Mouse (Mus musculus) gastrocnemius, postnatal 14 days (tissue): ENCODE results near the gene Klhl26. TPM values are rescaled to one million over a fixed set of nuclear protein-coding genes. Genes with fewer than 3 reads are reported as not detected.
A peak's percentile ranks its signal among the peaks of the same experiment; 100 is the strongest.

Experiments
- DNase-seq: peaks from one replicate; pipeline ENCODE4 v3.0.0; 2021; ENCODE audit warnings: mixed read lengths
- intact Hi-C: fragments of 180-260 bp; cut with DNase I; formaldehyde crosslinking; loops from one replicate; pipeline ENCODE4 v1.15.1; 2025; ENCODE audit warnings: low total_unique reads
- total RNA-seq, 2 experiments: library from RNA; stranded (reverse); gene quantifications; 2 replicates each; pipeline ENCODE4 v1.2.3; 2021

The Klhl26 gene
- total RNA-seq, 2 experiments from 2014 or later: 5.4 TPM

DNA sequence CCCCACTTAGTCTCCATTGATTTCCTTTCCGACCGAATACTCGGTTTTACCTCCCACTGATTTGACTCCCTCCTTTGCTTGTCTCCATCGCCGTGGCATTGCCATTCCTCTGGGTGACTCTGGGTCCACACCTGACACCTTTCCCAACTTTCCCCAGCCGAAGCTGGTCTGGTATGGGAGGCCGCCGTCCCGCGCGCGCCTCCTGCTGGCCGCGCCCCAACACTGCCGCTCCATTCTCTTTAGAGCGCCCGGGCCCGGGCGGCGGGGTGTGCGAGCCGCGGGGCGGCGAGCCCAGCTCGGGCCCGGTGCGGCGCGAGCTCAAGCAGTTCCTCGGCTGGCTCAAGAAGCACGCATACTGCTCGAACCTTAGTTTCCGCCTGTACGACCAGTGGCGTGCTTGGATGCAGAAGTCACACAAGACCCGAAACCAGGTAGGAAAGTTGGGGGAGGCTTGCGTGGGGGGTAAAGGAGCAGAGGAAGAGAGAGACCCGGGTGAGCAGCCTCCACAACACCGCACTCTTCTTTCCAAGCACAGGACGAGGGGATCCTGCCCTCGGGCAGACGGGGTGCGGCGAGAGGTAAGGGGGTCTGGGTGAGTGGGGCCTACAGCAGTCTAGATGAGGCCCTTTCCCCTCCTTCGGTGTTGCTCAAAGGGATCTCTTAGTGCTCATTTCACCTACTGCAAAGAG is 26.4 kb upstream of the Klhl26 start:
- DNase-seq: peak; percentile 82
- intact Hi-C loops: loop anchor here (5.0 kb wide), 1 partner anchor 171 kb away; no protein-coding TSS in a partner anchor

DNA sequence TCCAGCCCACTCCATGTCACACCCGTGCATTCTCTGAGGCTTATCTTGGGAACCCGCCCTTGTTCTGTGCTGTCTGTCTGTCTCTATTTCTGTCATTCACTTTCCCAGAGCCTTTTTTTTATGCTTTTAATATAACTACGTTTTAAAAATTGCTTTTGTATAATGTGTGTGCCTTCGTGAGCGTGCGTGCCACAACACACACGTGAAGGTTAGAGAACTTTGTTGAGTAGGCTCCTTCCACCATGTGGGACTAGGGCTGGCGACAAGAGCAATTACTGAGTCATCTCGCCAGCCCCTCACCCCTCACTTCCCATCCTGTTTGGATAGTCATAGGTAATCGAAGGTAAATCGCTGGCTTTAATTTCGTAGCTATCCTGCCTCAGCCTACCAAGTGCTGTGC is 25.8 kb upstream of the Klhl26 start:
- intact Hi-C loops: loop anchor here (5.0 kb wide), 1 partner anchor 170 kb away; no protein-coding TSS in a partner anchor
- no peak for DNase-seq

DNA sequence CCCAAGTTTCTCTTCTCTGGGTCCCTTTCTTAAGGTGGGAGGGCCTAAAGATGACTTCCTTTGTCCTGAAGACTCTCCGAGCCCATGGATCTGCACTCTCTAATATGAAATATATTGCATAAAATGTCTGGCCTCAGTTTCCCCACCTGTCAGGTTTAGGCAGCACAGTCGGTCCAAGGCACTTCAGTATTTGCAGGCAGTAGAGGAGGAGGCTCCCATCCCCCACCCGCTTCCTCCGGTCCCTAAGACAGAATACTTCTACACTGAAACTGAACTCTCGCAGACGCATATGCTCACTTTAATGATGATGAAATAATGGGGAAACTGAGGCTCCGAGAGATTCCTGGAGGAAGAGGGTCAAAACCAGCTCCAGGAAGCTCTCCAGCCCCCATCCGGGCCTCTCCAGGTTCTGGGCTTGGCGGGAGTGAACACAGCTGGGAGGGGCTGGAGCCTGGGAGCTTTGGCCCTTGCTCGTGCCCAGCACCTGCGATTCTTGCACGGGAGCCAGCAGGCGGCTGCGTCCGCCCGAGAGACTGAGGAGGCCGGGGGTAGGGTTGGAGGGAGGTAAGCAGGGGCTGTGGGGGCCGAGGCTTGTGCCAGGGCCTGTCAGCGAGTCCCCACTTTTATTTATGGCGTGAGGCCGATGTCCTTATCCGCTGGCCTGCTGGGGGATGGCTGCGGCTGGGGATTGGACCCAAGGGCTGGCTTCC is 25.2 kb upstream of the Klhl26 start:
- intact Hi-C loops: loop anchor here (2.0 to 5.0 kb wide), 2 partner anchors 117 to 170 kb away; no protein-coding TSS in a partner anchor
- DNase-seq: peak; percentile 77

DNA sequence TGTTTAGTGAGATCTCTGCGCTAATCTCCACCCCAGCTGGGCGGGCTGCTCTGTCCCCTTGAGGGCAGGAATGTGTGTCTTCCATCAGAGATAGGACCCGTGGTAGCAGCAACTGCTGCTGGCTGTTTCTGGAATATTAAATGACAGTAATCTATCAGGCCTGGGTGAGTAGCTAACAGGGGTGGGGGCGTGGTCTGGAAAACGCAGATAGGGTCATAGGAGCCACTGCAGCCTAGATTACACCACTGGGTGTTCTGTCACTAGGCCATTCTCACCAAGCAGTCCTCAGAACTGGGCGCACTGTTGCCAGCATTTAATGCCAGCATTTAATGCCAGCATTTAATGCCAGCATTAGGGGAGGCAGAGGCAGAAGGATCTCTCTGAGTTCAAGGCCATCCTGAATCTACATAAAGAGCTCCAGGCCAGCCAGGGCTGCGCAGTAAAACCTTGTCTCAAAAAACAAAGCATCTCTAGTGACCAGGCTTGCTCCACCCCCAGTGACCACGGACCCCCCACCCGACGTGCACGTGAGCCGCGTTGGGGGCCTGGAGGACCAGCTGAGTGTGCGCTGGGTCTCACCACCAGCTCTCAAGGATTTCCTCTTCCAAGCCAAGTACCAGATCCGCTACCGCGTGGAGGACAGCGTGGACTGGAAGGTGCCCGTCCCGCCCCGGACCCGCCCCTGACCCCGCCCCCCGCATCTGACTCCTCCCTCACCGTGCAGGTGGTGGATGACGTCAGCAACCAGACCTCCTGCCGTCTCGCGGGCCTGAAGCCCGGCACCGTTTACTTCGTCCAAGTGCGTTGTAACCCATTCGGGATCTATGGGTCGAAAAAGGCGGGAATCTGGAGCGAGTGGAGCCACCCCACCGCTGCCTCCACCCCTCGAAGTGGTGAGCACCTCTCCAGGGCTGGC is 23.9 kb upstream of the Klhl26 start:
- DNase-seq: no peak
- intact Hi-C loops: loop anchor here (2.0 to 5.0 kb wide), 2 partner anchors 116 to 168 kb away; no protein-coding TSS in a partner anchor

DNA sequence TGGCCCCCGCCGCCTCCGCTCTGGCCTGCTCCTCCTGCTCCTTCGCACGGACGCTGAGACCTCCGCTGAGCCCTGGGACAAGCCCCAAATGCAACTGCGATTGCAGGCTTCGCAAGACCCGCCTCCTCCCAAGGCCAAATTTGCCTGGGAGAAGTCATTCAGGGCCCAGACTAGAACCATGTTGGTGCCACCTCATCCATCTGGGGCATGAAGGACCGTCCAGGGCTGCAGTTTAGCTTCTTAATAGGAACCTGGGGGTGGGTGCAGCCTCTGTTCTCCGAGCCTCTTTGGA is 18.9 kb upstream of the Klhl26 start:
- DNase-seq: no peak
- intact Hi-C loops: loop anchor here (10.0 kb wide), 1 partner anchor 51 kb away; no protein-coding TSS in a partner anchor

DNA sequence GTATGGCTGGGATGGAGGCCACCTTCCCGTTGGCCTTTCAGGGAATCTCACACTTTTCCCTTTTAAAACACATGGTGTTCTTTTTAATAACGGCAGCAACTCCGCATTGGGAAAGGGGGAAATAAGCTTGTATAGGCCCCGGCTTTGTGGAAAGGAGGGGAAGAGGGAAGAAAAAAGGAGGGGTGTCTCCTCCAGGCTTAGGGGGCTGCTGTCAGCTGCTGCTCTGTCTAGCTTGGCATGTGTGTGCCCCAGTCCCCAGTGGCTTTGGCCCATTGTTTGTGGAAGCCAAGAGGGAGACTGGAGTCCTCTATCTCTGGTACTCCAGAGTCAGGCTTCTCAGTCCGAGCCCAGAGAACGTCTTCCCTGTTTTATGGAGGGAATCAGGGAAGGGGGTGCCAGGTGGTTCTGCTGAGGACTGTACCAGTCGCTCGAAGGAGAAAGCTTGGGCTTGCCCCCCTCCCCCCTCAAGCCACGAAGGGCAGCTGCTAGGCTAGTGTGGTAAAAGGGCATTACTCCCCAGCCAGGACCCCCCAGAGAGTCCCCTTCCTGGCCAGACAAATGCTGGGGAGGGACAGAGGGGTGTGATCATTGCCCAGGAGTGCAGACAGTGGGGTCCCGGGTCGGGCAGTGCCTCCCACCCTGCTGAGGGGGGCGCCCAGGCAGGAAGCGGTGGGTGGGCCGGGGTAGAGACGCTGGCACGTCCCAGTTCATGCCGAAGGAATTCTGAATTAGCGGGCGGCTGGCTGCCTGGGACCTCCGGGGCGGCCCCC is 18.4 kb upstream of the Klhl26 start:
- DNase-seq: no peak
- intact Hi-C loops: loop anchor here (10.0 kb wide), 1 partner anchor 50 kb away; no protein-coding TSS in a partner anchor

DNA sequence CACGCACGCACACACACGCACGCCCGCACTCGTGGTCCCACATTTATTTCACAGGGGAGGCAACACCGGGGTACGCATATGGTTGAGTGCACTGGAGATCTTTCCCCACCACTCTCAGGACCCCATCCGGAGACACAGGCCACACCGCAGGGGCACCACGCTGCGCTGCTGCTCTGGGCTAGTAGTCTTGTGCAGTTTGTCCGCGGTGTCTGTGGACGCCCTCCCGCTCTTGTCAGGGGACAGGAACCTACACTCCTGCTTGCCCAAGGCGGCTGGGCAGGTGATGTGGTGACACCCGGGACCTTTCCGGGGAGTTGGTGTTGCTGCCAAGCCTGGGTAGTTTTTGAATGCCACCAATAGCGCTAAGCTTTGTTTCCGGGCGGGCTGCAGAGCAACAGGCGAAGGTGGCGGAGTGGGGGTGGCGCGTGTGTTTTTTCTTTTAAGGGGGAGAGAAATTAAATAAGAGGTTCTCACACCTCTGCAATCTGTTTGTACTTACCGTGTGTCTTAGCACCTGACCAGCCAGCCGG is 17.7 kb upstream of the Klhl26 start:
- intact Hi-C loops: loop anchor here (10.0 kb wide), 1 partner anchor 50 kb away; no protein-coding TSS in a partner anchor
- no peak for DNase-seq

DNA sequence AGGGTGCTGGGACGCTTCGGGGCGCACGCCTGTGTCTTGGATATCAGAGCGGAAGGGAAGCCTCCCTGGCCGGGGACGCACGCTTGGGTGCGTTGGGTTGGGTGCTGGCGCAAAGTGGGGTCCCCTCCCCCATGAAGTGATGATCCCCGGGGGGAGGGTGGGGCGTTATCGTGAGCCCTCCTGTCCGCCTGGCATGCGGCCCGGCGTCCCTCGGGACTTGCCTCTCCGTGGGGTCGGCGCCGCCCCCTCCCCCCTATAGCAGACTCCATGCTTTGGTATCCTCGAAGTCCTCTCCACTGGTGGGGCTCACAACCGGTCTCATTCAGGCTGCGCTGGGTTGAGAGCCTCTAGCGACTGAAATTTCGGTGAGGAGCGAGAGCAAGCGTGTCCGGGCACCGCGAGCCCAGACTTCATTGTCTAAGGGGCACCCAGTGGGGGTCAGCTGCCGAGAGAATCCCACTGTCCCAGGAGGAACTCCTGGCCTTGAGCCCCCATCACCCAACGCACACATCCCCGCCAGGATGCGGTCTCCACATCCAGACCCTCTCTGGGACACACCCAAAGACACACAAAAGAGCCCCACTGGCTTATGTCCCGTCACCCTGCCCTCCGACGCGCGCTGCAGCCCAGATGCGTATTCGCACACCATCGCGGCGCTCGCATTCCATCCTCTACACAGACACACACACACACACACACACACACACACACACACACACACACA is 17.1 kb upstream of the Klhl26 start:
- no peak for DNase-seq
- intact Hi-C loops: loop anchor here (10.0 kb wide), 1 partner anchor 49 kb away; no protein-coding TSS in a partner anchor

DNA sequence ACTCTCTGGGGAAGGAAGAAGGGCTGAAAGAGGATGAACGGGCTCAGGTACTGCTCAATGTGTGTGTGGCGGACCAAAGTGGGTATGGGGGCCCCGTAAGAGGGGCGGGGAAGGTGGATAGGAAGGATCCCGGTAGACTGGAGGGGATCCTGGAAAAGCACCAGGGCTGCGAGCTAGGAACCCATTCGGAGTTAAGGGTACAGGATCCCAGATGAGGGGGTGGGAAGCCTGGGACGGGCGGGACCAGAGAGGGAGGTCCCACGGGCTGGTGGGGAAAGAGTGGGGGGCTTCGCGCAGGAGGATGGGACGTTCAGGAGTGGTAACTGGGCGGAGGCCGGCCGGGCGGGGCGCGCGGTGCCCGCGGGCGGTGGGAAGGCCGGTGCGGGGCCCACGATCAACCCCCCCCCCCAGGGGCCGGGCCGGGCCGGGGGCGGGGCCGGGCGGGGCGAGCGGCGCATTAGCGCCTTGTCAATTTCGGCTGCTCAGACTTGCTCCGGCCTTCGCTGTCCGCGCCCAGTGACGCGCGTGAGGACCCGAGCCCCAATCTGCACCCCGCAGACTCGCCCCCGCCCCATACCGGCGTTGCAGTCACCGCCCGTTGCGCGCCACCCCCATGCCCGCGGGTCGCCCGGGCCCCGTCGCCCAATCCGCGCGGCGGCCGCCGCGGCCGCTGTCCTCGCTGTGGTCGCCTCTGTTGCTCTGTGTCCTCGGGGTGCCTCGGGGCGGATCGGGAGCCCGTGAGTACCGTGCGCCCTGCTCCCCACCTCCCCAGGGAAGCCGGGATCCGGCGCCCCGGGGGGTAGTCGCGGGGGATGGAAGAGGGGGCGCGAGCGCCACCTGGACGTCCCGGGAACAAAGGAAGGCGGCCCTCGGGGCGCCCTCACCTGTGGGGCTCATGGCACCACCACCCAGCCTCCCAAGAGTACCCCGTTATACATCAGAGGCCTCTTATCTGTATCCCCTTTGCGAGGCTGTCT is 16.2 kb upstream of the Klhl26 start, which contains the start of gene Crlf1:
Gene Crlf1 (plus strand): TSS at position 495 of the 977 bp plus-strand sequence.
- intact Hi-C loops: loop anchor here (10.0 kb wide), 1 partner anchor 48 kb away; no protein-coding TSS in a partner anchor
- no peak for DNase-seq

DNA sequence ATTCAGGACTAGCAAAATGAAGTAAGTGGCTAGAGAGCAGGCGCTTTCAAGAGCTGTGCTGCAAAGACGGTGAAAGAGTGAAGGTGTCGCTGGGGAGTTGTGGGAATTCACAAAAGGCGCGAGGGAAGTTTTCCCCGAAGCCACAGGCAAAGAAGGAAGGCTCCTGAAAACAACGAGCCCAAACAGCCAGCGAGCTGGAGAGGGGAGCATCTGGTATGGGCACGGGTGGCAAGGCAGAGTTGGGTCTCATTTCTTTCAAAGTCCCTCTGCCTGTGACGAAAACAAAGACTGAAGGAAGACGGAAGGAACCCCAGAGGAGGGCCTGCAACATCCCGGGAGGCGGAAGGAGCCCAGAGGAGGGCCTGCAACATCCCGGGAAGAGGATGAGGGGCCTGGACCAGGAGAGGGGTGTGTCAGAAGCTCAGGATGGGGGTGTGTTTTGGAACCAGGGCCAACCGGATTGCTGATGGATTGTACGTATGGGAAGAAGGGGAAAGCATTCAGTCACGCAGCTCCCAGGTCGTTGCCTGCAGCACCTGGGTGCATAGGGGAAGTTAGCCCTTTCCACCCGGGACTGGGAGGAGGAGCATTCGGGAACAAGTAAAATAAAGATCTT is 14.2 kb upstream of the Klhl26 start:
- no peak for DNase-seq
- intact Hi-C loops: loop anchor here (10.0 kb wide), 1 partner anchor 46 kb away; no protein-coding TSS in a partner anchor

DNA sequence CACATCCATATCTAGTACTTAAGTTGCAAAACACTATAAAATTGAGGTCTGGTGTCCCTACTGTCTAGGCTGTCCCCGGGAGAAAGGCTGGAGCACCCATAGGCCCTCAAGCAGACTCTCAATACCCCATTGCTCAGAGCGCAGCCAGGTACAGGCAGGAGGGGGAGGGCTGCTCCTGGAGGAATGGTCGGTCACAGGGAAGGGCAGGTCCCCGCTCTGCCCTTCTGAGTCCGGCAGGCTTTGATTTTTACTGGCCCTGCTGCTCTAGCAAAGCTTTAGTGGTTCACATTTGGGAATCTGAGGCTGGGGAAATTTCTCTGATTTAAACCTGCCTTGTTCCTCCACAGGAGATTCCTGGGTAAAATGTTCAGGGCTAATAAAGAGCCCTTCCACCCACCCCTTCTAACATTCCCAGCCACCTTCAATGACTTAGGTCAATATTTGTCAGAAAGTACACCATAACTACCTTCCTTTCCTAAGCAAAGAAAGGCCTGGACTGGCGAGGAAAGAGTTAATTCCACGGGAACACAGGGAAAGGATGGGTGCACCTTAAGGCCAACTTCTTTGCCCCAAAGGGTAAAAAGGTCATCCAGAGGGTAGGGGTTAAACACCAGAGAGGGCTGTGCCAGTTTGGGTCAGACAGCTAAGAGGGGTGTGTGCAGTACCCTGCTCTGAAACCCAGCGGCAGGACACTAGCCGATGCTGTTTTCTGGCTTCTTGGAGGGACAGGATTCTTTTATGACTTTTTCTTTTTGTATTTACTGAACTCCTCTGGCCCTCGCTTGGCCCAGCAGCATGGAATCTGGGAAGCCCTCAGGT is 13.5 kb upstream of the Klhl26 start:
- no peak for DNase-seq
- intact Hi-C loops: loop anchor here (10.0 kb wide), 1 partner anchor 45 kb away; no protein-coding TSS in a partner anchor

DNA sequence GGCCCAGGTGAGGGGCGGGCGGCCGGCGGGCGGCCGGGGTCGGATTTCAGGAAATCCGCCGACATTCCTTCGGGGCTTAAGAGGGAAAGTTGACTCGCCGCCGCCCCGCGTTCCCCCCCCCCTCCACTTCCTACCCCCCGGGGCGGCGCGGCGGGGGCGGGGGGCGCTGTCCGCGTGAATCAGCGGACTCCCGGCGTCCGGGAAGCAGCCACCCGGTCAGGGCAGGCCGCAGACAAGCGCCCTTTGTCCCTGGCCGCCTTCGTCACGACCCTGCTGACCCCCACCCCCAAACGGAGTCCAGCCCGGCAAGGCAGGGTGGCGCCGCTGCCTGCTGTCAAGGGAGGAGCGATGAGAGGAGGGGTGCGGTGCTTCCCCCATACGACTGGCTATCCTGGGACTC is 12.8 kb upstream of the Klhl26 start:
- intact Hi-C loops: no loop called here
- no peak for DNase-seq

DNA sequence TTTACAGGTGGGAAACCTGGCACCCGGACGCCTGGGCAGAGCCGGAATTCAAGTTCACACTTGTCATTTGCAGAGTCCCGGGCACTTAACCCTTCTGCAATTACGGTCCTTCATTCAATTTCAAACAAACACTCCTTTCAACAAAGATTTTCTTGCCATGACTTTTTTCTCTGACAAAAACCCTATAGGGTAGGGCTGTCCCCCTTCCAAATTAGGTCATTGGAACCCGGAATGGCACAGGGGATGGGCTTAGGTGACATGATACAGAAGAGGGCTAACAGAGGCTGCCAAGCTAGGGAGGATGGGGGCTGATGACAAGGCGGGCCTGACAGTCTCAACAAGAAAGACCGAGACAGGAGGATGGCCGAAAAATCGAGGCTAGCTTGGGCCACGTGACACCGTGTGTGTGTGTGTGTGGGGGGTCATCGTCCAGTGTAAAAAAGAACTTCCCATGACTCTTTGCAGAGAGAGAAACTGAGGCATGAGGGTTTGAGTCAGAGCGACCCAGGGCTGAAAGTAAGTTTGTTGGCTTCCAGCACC is 12.2 kb upstream of the Klhl26 start:
- intact Hi-C loops: no loop called here
- no peak for DNase-seq

DNA sequence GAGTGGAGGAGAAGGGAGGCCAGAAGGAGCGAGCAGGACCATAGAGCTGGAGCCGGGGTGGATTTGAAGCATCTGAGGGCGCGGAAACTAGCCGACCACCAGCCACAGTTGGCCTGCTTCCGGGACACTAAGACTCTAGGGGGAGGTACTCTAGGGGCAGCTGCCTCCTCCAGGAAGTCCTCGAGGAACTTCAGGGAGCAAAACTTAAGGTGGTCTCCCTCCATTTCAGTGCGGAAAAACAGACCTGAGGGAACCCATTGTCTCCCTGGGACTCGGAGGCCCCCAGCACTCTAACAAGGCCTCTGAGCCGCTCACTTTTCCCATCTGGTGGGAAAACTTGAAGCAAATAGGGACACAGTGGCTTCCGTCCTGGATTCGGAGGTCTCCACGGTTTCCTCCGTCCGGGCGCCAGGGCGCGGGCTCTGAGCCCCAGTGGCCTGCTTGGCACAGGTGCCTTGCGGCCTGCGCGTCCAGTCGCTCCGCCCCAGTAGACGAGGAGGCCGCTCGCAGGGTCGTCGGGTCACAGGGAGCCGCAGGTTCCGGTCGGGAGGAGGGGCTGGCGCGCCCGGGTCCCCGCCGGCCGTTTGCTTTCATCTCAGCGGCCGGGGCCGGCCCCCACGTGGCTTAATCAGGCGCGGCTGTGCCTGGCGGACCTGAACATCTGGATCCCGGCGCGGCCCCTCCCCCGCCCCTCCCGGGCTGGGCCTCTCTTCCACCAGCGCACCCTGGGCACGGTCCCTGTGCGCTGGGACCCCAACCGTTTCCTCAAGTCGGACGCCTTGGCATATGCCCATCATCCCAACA is 11.4 kb upstream of the Klhl26 start:
- intact Hi-C loops: no loop called here
- DNase-seq: no peak
